Mouse (Mus musculus) lung, embryonic 14.5 days (tissue): ENCODE measurements at regions not wholly inside any gene's neighbourhood (a gene's known extent, or its start where the extent isn't known, plus 50 kb on each side); places are given as distances from the start of the nearest gene placed in this dataset.
"Not testable (repeated sequence)": the region's sequence is repeated elsewhere in the genome, so short reads cannot be mapped to it uniquely, and the experiment has no call there.

ENCODE experiments used
- ATAC-seq: fragments of 200-750 bp; cut with Nextera tagmentation; 2 replicates; pipeline ENCODE4 v1.8.0; 2017; ENCODE audit warnings: mild to moderate bottlenecking, moderate TSS enrichment, moderate library complexity; ENCODE audit not compliant: insufficient read depth
- DNase-seq: peaks from one replicate; pipeline ENCODE4 v3.0.0-alpha.2; 2015
- H3K27ac ChIP-seq: fragments of 300-500 bp; sonication (generic); 2 replicates; pipeline ENCODE4 v1.5.1; 2014; ENCODE audit warnings: low read depth, mild to moderate bottlenecking, moderate library complexity
- H3K27me3 ChIP-seq: fragments of 300-500 bp; sonication (generic); 2 replicates; pipeline ENCODE4 v1.6.1; 2014; ENCODE audit warnings: low read length, control low read depth; ENCODE audit not compliant: insufficient read depth
- H3K36me3 ChIP-seq: fragments of 300-500 bp; sonication (generic); 2 replicates; pipeline ENCODE4 v1.6.1; 2014; ENCODE audit warnings: control low read depth; ENCODE audit not compliant: insufficient read depth
- H3K4me1 ChIP-seq: fragments of 300-500 bp; sonication (generic); 2 replicates; pipeline ENCODE4 v1.6.1; 2014; ENCODE audit warnings: antibody characterized with exemption, control low read depth; ENCODE audit not compliant: insufficient read depth
- H3K4me2 ChIP-seq: fragments of 300-500 bp; sonication (generic); 2 replicates; pipeline ENCODE4 v1.6.1; 2014; ENCODE audit warnings: mild to moderate bottlenecking
- H3K4me3 ChIP-seq: fragments of 300-500 bp; sonication (generic); 2 replicates; pipeline ENCODE4 v1.5.1; 2014; ENCODE audit warnings: low read depth, low read length
- H3K9ac ChIP-seq: fragments of 300-500 bp; sonication (generic); 2 replicates; pipeline ENCODE4 v1.6.1; 2014
- H3K9me3 ChIP-seq: fragments of 300-500 bp; sonication (generic); 2 replicates; pipeline ENCODE4 v1.6.1; 2016; ENCODE audit warnings: low read depth, low read length, control low read depth
- CTCF ChIP-seq: IDR thresholded peaks from 2 replicates; pipeline ENCODE4 v1.5.1; 2016; ENCODE audit warnings: antibody characterized with exemption, low read depth
- WGBS: fragments of 180-500 bp; shearing (Covaris S2); extraction: QIAGEN DNeasy Blood & Tissue Kit; methylation state at CpG from one replicate; pipeline ENCODE4 v1.1.7; 2014; 5-methylcytosine and 5-hydroxymethylcytosine counted together

GRCm38 (mm10) chrX:159066212-159066611, 143.9 kb upstream of the Rps6ka3 start:
- Histone ChIP-seq H3K9me3 (no peaks in the 10 kb centered on the region), H3K4me3 (no peak overlapping the region), H3K36me3 (no peaks in the 10 kb centered on the region), H3K4me2 (no peak overlapping the region), H3K27ac (no peak overlapping the region), H3K9ac (no peak overlapping the region), H3K4me1 (no peaks in the 10 kb centered on the region), H3K27me3 (no peaks in the 10 kb centered on the region)
- TF ChIP-seq CTCF: no peak
- DNase-seq (no peak), ATAC-seq (no peak)
- WGBS: 66% methylated on average over 2 of the region's 2 CpGs

- 71% methylated on average over 3 of the region's 3 CpGs for WGBS
- DNase-seq (no peak), ATAC-seq (no peak)
- Histone ChIP-seq H3K27me3 (no peaks in the 10 kb centered on the region), H3K4me2 (no peak overlapping the region), H3K27ac (no peak overlapping the region), H3K4me1 (no peaks in the 10 kb centered on the region), H3K9me3 (no peaks in the 10 kb centered on the region), H3K9ac (no peak overlapping the region), H3K4me3 (no peak overlapping the region), H3K36me3 (no peaks in the 10 kb centered on the region)
- TF ChIP-seq CTCF: no peak
Observed at GRCm38 (mm10) chrX:159072647-159073046, 137.5 kb upstream of the Rps6ka3 start.

DNA sequence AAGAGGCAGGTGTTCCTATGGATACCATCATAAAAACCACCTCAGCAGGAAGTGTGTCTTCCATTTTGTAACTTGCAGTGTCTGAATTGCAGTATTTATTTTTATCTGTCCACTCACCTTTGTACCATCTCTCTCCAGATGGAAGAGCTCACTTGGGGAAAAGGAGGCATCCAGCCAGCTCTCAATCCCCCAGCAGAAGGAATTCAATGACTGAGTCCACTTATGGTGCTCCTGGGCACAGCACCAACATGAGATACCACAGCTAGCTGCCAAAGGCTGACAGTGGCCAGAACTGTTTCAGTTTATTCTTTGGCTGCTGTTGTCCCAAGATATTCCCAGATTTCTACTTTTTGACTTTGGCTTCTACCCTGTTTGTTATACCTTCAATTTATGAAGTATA, 136.6 kb upstream of the Rps6ka3 start:
- no peaks in the 10 kb centered on the region for H3K9me3 ChIP-seq
- no peak overlapping the region for H3K9ac ChIP-seq
- H3K4me3 ChIP-seq: no peak overlapping the region
- no peak overlapping the region for H3K27ac ChIP-seq
- TF ChIP-seq CTCF: no peak
- ATAC-seq (no peak), DNase-seq (no peak)
- no peaks in the 10 kb centered on the region for H3K27me3 ChIP-seq
- H3K36me3 ChIP-seq: no peaks in the 10 kb centered on the region
- H3K4me2 ChIP-seq: no peak overlapping the region
- no peaks in the 10 kb centered on the region for H3K4me1 ChIP-seq

GRCm38 (mm10) chrX:159080508-159080907, 129.6 kb upstream of the Rps6ka3 start:
- Histone ChIP-seq H3K27me3 (no peaks in the 10 kb centered on the region), H3K4me3 (no peak overlapping the region), H3K9me3 (no peaks in the 10 kb centered on the region), H3K9ac (no peak overlapping the region), H3K27ac (no peak overlapping the region), H3K36me3 (no peaks in the 10 kb centered on the region), H3K4me1 (no peaks in the 10 kb centered on the region), H3K4me2 (no peak overlapping the region)
- ATAC-seq (no peak), DNase-seq (no peak)
- 81% methylated on average over 2 of the region's 2 CpGs for WGBS
- no peak for TF ChIP-seq CTCF

GRCm38 (mm10) chrX:159110651-159111050, 99.5 kb upstream of the Rps6ka3 start:
- H3K4me2 ChIP-seq, H3K27me3 ChIP-seq, DNase-seq, H3K4me1 ChIP-seq, H3K36me3 ChIP-seq, H3K9me3 ChIP-seq, H3K27ac ChIP-seq, ATAC-seq, H3K9ac ChIP-seq, H3K4me3 ChIP-seq: not testable (repeated sequence)
- WGBS: 90% methylated on average over 6 of the region's 6 CpGs

DNA sequence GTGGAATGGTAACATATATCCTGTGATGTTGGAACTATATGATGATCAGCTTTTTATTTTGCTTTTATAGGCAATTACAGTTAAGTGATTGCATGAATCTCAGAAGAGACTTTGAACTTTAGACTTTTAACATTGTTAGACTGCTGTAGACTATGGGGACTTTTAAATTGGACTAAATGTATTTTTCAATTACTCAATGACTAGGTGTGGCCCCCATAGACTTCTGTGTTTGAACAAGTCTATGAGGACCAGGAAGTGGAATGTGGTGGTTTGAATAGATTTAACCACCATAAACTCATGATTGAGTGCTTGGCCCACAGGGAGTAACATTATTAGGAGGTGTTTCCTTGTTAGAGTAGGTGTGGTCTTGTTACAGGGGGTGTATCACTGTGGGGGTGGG, 93.9 kb upstream of the Rps6ka3 start:
- DNase-seq: no peak

GRCm38 (mm10) chrX:159140554-159140953, 69.6 kb upstream of the Rps6ka3 start:
- no peak for ATAC-seq
- TF ChIP-seq CTCF: no peak
- DNase-seq: no peak
- Histone ChIP-seq H3K4me1 (no peaks in the 10 kb centered on the region), H3K4me2 (no peak overlapping the region), H3K9me3 (no peaks in the 10 kb centered on the region), H3K4me3 (no peak overlapping the region), H3K9ac (no peak overlapping the region), H3K27ac (no peak overlapping the region), H3K36me3 (no peaks in the 10 kb centered on the region), H3K27me3 (no peaks in the 10 kb centered on the region)
- WGBS: 51% methylated on average over 4 of the region's 4 CpGs

More for the DNA sequence above, 93.9 kb upstream of the Rps6ka3 start:
- no peak for TF ChIP-seq CTCF
- H3K36me3 ChIP-seq: no peaks in the 10 kb centered on the region
- no peak overlapping the region for H3K27ac ChIP-seq
- no peak for ATAC-seq
- no peaks in the 10 kb centered on the region for H3K9me3 ChIP-seq
- H3K9ac ChIP-seq: no peak overlapping the region
- H3K4me3 ChIP-seq: no peak overlapping the region
- H3K27me3 ChIP-seq: no peaks in the 10 kb centered on the region
- no peak overlapping the region for H3K4me2 ChIP-seq
- H3K4me1 ChIP-seq: no peaks in the 10 kb centered on the region

GRCm38 (mm10) chrX:159143278-159143677, 66.8 kb upstream of the Rps6ka3 start:
- no peaks in the 10 kb centered on the region for H3K4me1 ChIP-seq
- no peaks in the 10 kb centered on the region for H3K9me3 ChIP-seq
- no peak overlapping the region for H3K4me3 ChIP-seq
- no peak for ATAC-seq
- no peaks in the 10 kb centered on the region for H3K36me3 ChIP-seq
- no peak for DNase-seq
- WGBS: 85% methylated on average over 4 of the region's 4 CpGs
- H3K27me3 ChIP-seq: no peaks in the 10 kb centered on the region
- H3K4me2 ChIP-seq: no peak overlapping the region
- TF ChIP-seq CTCF: no peak
- H3K27ac ChIP-seq: no peak overlapping the region
- H3K9ac ChIP-seq: no peak overlapping the region
